Mouse (Mus musculus): Measurements from ENCODE around the gene Gm9639.
"Not testable (repeated sequence)": the region's sequence is repeated elsewhere in the genome, so short reads cannot be mapped to it uniquely, and the experiment has no call there.

Gm9639 gene

DNA sequence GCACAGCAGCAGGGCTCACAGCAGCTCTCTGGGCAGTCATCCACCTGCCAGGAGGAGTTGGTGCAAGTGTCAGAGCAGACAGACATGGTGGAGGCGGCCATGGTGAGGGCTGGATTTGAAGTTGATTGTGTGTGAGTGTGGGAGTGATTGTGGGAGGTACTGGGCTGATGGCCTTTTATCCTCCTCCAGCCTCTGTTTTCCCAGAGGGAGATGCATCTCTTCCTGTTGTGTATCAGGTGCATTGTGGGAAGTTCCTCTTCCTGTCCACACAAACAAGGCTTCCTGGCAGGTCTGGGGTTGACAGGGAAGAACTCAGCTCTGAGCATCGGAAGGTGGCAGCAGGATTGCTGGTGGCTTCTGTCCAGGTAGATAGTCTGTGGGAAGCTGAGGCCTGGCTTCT, at the start of gene Gm9639:
Gene Gm9639 (minus strand): TSS at position 101 of the 400 bp plus-strand sequence.
- DNase-seq = no peak

DNA sequence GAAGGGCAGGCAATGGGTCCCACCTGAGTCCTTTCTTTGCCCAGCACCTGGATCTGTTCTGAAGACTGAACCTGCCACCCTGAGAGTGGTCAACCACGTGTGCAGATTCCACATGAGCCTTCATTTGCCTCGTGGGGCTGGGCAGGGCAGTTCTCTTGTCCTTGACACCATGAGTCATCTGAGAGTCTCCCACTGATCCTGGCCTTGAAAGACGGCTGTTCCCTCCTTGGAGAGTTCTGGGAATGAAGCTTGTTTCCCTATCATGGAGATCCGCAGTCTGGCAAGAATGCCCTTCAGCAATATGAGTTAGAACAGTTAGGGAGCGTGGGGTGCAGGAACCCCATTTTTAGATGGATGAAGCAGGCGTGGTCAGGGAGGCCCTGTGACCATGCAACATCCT, 44.1 kb upstream of the Gm9639 start:
- no peak for DNase-seq

DNA sequence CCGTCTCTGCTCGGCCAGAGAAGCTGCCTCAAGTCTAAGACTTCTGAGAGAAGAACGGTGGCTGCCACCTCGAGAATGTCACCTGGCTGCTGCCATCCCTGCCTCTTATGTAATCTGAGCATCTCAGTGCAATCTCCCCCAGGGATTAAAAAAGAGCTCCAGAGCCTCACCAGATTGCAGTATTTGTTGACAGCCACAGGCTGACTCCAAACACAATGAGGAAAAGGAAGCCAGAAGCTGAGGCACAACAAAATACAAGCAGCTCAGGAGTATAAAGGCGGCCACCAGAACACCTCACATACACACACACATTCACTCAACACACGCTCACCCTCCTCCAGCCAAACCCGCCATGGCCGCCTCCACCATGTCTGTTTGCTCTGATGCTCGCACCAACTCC, 40.8 kb upstream of the Gm9639 start, which contains the start of gene Krtap10-10:
Gene Krtap10-10 (plus strand): TSS at position 301 of the 400 bp plus-strand sequence.
- no peak for DNase-seq

DNA sequence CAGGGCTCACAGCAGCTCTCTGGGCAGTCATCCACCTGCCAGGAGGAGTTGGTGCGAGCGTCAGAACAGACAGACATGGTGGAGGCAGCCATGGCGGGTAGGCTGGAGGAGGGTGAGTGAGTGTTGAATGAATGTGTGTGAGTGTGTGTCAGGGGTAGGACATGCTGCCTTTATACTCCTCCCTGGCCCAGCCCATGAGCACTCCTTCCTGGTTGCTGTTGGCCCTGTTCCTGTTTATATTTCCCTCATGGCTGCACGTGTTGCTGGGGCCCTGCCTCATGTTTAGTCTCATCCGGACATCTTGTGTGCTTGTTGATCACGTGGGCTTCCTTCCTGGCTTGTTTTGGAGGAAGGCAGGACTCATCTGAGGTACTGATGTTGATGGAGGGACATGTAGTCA, 32.1 kb upstream of the Gm9639 start, which contains the start of gene Krtap10-4:
Gene Krtap10-4 (minus strand): TSS at position 145 of the 400 bp plus-strand sequence.
- DNase-seq = peak; percentile 8 to 45

DNA sequence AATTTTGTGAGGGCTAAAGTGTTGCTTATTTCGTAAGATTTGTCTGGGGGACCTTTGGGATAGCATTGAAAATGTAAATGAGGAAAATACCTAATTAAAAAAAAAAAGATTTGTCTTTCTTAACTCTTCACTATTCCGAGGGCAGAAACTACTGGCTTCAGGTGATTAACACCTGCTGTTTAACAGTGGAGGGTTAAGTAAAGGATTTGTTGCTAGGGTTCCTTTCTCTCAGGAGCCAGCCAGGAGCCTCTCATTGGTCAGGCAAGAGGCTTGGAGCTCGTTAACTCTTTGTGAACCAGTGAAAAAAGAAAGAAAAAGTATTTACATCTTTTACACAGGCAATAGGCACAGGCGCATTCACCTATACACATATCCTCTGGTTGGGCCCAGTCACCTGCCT, 24.3 kb upstream of the Gm9639 start:
- DNase-seq = no peak

DNA sequence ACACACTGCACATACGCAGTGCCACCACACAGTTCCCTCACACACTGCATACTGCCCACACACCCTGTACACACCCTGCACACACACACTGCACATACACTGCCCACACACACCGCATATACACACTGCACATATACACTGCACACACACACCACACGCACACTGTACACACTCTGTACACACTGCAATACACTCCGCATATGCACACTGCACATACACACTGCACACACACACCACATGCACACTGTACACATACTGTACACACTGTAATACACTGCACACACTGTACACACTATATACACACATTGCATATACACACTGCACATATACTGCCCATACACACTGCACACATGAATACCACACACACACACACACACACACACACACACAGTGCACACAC, 23.6 kb upstream of the Gm9639 start:
- DNase-seq = no peak

DNA sequence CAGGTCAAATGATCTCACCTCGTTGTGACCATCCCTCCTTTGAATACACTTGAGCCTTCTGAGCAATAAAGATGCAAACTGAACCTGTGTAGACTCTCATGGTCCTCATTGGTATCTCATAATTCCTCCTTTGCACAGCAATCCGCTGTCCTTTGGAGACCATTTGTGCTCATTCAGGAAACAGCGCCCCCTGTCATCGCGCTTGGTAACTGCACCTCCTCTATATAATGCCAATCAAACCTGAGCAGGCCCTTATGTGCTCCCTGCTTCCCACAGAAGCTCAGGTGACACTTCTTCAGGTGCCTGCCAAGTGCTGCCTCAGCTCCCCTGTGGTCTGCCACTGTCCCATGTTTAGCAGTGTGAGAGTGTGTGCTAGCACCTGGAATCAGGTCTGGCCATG, 20.6 kb upstream of the Gm9639 start:
- DNase-seq = peak in 1 of 2 experiments; percentile 34

DNA sequence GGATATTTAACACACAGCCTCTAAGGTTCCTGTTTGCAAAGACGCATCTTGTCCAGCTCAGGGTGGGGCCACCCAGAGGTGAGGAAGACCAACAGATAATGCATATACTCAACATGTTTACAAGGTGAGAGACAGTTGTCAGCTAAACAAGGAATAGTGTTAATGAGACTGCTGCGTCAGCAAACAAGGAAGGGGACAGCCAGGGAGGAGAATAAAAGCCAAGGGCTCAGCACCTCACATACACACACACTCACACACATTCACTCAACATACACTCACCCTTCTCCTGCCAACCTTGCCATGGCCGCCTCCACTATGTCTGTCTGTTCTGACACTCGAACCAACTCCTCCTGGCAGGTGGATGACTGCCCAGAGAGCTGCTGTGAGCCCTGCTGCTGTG, 19.5 kb upstream of the Gm9639 start, which contains the start of gene Gm2696:
Gene Gm2696 (plus strand): TSS at position 301 of the 400 bp plus-strand sequence.
- DNase-seq = no peak

DNA sequence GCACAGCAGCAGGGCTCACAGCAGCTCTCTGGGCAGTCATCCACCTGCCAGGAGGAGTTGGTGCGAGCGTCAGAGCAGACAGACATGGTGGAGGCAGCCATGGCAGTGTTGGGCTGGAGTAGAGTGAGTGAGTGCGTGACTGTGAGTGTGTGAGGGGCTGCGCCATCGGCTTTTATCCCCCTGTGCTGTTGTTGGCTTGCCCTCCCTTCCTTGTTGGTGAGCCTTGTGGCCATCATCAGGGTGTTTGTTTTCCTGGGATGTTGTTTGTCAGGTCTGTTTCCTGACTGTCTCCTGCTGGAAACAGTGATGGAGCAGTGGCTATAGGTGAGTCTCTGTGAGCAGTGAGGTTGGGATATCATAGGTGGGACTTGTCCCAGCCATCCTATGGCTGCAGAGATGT, 16.9 kb upstream of the Gm9639 start, which contains the start of gene Gm9507:
Gene Gm9507 (minus strand): TSS at position 101 of the 400 bp plus-strand sequence.
- DNase-seq = no peak

DNA sequence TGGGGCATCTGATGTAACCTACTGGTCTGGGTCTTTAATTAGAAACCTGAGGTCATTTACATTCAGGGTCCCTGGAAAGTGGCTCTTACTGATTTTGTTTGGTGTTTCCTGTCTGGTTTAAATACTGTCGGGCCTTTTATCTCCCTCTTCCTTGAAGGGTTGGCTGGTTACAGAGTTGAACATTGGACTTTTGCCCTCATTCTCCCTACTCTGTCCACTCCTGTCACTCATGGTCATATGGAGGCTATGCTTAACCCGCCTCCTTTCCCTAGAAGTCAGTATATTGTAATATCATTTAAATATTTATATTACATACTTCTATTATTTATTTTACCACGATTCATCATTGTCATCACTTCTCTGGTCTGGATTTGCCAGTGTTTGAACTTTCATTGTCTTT, 9.2 kb upstream of the Gm9639 start:
- DNase-seq = no peak

DNA sequence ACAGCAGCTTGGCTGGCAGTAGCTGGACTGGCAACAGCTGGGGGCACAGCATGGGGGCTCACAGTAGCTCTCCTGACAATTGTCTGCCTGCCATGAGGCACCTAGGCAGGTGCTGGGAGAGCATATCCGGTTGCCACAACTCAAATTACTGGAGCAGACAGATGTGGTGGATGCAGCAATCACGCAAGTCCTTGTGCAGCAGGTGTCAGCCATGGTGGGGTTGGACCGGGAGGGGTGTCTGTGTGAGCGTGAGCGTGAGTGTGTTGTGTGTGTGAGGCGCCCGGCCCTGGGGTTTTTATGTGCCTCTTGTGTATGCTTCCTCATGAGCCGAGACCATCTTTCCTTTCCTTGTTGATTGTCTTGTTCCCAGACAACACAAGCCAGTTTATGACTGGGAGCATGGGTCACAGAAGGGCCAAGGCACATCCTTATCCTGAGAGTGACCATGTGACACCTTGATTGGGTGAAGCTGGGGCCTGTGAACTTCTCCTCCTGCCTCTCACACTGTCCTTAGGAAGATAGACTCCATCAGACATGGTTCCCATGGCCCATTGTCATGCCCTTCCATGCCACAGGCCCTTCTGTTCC, 4.1 kb upstream of the Gm9639 start, which contains the start of gene Gm19668:
Gene Gm19668 (minus strand): TSS at position 213 of the 588 bp plus-strand sequence.
- no peak for DNase-seq

DNA sequence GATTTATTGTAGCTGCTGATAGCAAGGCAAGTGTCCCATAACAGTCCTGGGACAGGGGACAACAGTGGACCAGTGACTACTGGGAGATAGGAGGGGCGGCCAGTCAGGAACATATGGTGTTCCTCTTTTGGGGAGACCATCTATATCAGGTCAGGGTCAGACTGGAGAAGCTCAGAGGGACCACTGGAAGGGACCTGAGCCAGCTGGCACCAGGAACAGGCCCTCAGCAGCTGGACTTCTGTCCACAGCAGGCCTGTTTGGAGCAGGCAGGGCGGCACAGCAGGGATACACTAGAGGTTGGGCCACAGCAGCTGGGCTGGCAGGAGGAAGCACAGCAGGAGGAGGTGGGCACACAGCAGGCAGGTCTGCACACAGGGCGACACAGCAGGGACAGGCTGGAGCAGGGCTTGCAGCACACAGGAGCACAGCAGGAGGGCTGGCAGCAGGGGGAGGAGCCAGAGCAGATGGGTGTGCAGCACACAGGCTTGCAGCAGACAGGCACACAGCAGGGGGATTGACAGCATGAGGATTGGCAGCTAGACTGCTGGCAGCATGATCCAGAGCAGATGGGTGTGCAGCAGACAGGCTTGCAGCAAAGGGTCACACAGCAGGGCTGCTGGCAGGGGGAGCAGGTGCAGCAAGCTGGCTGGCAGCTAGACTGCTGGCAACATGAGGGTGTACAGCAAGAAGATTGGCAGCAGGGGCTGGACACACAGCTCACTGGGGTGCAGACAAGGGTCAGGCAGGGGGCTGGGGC, 3.5 kb upstream of the Gm9639 start:
- peak in 1 of 2 experiments; percentile 52 for DNase-seq

DNA sequence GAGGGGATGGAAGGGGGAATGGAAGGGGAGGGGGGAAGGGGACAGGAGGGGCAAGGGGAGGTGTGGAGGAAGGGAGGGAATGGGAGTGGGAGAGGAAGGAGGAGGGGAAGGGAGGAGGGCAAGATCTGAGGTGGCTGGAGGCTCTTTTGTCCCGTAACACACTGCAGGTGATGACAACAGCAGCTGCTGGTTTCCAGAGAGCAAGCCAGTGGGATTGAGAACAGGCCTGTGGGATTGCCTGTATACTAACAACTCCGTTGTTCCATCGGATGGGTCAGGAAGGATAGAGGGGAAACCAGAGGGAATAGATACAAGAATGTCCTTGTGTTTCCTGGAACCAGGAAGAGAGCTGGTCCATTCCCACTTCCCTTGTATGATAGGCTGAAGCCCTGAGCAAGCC, 2.8 kb upstream of the Gm9639 start:
- no peak for DNase-seq

DNA sequence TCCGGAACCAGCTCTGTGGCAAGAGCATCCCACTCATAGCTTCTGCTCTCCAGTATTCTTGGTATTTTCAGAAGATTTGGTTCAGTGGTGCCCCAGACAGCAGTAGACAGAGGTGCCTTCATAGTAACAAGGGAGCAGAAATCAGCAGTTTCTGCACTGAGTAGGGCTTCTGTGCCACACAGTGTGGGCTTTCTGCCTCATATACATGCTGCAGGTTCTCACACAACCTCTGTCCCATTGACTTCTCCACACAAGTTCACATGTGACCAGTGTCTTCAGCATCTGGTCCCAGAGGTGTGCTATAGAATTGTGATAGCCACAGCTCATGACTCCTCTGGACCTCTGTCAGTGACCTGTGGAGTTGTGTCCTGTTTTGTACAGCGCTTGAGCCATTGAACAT, 6.3 kb downstream of the Gm9639 start:
- DNase-seq = no peak

DNA sequence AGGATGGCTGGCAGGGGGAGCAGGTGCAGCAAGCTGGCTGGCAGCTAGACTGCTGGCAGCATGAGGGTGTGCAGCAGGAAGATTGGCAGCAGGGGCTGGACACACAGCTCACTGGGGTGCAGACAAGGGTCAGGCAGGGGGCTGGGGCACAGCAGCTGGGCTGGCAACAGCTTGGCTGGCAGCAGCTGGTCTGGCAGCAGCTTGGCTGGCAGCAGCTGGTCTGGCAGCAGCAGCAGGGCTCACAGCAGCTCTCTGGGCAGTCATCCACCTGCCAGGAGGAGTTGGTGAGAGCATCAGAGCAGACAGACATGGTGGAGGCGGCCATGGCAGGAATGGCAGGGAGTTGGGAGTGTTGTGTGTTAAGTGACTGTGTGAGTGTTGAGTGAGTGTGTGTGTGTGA, 7.0 kb downstream of the Gm9639 start, which contains the start of gene Gm7137:
Gene Gm7137 (minus strand): TSS at position 325 of the 400 bp plus-strand sequence.
- DNase-seq = not testable (repeated sequence)

DNA sequence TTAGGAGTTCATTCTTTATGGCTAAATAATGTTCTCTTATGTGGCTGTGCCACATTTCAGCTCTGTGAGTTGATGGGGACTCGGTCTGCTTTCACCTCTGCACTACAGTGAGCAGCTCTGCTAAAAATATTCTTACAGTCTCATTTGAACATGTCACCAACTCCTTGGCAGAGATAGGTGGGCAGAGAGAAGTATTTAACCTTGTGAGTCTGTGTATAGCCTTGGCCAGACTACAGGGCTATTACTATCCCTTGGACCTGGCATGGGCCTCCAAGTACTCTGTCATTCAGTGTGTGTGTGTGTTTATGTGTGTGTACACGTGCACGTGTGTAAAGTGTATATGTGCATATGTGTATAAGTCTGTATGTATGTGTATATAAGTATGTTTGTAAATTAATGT, 11.5 kb downstream of the Gm9639 start:
- not testable (repeated sequence) for DNase-seq

DNA sequence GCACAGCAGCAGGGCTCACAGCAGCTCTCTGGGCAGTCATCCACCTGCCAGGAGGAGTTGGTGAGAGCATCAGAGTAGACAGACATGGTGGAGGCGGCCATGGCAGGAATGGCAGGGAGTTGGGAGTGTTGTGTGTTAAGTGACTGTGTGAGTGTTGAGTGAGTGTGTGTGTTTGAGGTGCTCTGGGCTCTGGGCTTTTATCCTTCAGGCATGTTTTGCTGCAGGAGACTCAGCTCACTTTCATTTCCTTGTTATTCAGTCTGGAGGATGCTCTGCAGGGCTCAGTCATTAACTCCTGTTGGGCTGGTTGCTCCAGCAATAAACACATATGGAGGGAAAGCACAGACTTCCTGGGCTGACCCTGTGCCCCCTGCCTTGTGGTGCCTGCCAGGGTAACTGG, 12.4 kb downstream of the Gm9639 start, which contains the start of gene Gm3250:
Gene Gm3250 (minus strand): TSS at position 101 of the 400 bp plus-strand sequence.
- not testable (repeated sequence) for DNase-seq

DNA sequence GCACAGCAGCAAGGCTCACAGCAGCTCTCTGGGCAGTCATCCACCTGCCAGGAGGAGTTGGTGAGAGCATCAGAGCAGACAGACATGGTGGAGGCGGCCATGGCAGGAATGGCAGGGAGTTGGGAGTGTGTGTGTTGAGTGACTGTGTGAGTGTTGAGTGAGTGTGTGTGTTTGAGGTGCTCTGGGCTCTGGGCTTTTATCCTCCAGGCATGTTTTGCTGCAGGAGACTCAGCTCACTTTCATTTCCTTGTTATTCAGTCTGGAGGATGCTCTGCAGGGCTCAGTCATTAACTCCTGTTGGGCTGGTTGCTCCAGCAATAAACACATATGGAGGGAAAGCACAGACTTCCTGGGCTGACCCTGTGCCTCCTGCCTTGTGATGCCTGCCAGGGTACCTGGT, 18.0 kb downstream of the Gm9639 start, which contains the start of gene Gm7138:
Gene Gm7138 (minus strand): TSS at position 101 of the 400 bp plus-strand sequence.
- not testable (repeated sequence) for DNase-seq

DNA sequence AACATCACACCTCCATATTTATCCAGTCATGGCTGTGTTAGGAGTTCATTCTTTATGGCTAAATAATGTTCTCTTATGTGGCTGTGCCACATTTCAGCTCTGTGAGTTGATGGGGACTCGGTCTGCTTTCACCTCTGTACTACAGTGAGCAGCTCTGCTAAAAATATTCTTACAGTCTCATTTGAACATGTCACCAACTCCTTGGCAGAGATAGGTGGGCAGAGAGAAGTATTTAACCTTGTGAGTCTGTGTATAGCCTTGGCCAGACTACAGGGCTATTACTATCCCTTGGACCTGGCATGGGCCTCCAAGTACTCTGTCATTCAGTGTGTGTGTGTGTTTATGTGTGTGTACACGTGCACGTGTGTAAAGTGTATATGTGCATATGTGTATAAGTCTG, 22.7 kb downstream of the Gm9639 start:
- not testable (repeated sequence) for DNase-seq

DNA sequence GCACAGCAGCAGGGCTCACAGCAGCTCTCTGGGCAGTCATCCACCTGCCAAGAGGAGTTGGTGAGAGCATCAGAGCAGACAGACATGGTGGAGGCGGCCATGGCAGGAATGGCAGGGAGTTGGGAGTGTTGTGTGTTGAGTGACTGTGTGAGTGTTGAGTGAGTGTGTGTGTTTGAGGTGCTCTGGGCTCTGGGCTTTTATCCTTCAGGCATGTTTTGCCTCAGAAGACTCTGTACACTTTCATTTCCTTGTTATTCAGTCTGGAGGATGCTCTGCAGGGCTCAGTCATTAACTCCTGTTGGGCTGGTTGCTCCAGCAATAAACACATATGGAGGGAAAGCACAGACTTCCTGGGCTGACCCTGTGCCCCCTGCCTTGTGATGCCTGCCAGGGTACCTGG, 23.7 kb downstream of the Gm9639 start, which contains the start of gene Gm3238:
Gene Gm3238 (minus strand): TSS at position 101 of the 400 bp plus-strand sequence.
- not testable (repeated sequence) for DNase-seq

DNA sequence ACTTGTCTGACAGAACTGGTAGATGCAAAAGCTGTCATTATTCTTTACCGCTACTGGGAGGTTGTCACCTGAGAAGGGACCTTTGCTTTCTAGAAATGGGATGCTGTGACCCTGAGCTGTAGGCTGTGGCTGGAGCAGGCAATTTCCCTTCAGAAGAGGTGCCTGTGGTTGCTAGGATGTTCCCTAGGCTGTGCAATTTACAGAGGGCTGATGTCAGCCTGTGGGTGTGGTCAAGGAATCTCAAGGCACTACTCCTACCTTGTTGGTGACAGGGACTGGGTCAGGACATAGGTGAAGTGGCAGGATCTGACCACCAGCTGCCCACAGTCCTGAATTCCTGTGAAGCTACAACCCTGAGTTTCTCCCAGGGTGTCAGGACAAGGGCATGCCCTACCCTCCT, 25.1 kb downstream of the Gm9639 start:
- DNase-seq = no peak

DNA sequence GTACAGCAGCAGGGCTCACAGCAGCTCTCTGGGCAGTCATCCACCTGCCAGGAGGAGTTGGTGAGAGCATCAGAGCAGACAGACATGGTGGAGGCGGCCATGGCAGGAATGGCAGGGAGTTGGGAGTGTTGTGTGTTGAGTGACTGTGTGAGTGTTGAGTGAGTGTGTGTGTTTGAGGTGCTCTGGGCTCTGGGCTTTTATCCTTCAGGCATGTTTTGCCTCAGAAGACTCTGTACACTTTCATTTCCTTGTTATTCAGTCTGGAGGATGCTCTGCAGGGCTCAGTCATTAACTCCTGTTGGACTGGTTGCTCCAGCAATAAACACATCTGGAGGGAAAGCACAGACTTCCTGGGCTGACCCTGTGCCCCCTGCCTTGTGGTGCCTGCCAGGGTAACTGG, 35.3 kb downstream of the Gm9639 start, which contains the start of gene Gm3233:
Gene Gm3233 (minus strand): TSS at position 101 of the 400 bp plus-strand sequence.
- not testable (repeated sequence) for DNase-seq

DNA sequence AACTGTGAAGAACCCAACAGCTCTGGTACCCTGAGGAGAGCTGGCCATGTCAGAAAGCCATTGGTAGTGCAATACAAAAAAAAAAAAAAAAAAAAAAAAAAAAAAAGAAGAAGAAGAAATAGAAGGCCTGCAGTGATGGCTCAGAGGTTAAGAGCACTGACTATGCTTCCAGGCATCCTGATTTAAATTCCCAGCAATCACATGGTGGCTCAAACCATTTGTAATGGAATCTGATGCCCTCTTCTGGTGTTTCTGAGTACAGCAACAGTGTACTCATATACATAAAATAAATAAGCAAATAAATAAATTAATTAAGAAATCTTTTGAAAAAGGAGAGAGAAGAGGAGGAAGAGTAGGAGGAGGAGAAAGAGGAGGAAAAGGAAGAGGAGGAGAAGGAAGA, 41.4 kb downstream of the Gm9639 start:
- no peak for DNase-seq

All from lung, postnatal 4 days (tissue).